Mouse (Mus musculus) embryo, embryonic 10.5 days (tissue): ENCODE measurements around the gene Atpif1.
A peak's percentile ranks its signal among the peaks of the same experiment; 100 is the strongest.
"Not testable (repeated sequence)": the region's sequence is repeated elsewhere in the genome, so short reads cannot be mapped to it uniquely, and the experiment has no call there.

Experiments used
- DNase-seq: peaks from one replicate; pipeline ENCODE4 v3.0.0-alpha.2; 2015; ENCODE audit warnings: low spot score

Gene Atpif1

DNA sequence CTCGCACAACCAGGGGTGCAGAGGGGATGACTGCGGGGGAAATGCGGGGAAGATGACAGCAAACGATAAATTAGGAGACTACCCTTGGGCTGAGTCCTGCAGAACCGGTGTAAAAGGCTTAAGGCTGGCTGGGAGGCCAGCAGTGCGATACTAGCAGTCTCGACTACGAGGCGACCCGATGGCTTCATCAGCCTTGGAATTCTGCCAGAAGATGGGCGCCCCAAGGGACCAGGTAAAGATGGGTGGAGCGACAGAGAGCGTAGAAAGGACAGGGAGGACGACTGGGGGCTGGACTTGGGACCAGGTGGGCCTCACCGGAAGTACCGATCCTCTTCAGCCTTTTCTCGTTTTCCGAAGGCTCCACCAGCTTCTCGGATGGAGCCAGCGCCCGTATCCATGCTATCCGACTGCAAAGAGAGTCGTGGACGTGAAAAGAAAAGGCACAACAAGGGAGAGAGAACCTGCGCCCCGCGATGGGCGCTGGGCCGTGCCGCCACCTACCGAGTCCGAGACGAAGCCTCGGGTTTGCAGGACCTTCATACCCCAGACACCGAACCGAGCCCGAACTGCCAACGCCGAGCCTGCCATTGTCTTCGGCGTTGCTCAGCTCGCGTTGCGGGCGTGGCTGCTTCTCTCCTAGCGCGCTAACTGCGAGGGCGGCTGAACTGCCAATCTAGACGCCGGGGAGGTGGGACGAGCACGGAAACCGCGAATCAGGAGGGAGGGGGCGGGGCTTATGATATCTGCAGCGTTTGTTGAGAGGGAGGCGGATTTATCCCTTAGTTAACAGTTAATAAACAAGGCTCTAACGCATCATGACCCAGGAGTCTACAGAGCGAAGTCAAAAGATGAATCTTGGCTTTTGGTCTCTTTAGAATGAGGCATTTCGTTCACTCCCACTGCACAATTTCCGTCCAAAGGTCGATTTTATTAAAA is at the start of gene Atpif1:
TSS of gene Atpif1 (minus strand) at position 679 of the 936 bp plus-strand sequence.
- DNase-seq: peak; percentile 99

DNA sequence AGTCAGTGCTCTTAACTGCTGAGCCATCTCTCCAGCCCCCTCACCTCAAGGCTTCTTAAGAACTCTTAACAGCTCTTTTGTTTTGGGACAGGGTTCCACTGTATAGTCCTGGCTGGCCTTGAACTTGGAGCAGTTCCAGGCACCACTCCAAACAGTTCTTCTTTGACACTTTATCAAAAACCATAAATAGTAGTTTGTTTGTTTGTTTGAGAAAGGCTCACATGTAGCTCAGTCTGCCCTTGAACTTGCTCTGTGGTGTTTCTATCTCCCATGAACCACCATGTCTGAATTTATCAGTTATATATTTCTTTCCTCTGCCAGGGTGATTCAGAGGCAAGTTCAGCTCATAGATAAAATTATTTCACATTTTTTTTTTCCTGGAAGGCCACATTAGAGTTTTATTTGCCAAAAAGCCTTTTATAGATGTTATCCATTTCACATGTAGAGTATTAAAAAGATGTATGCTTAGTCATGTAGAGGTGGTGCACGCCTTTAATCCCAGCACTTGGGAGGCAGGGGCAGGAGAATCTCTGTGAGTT is 41.4 kb upstream of the Atpif1 start:
- no peak for DNase-seq

- DNase-seq: no peak
These were observed 39.9 kb upstream of the Atpif1 start for GRCm38 (mm10) chr4:132573327-132573726.

GRCm38 (mm10) chr4:132571190-132571589 is 37.7 kb upstream of the Atpif1 start:
- DNase-seq: no peak

DNA sequence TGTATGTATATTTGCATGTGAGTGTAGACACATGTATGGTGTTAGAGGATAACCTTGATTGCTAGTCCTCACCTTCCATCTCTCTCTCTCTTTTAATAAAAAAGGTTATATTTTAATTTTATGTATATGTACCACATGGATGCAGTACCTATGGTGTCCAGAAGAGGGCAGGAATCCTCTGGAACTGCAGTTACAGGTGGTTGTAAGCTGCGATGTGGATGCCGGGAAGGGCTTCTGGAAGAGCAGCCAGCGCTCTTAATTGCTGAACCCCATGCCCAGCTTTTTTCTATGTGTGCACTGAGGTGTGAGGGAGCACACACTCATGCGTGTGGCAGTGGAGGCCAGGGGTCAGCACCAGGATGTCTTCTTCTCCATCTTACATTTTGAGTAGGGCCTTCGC is 35.7 kb upstream of the Atpif1 start:
- DNase-seq: no peak

DNA sequence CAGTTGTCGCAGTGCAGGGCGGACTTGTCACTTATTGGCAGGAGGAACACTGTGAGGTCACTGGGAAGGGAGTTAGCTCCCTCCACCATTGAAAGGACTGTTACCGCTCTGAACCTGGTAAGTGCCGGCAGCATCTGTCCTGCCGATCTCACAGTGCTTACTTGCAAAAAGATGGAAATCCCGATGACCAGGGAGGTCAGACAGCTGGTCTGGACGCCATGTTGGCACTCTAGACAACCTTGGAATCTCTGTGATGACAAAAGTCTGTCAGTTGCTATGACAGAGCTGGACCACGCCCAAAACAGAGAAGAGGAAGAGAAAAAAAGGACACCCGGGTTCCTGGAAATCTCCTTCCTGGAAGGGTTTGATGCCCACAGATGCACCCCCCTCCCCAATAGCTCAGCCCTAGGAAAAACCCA is 33.9 kb upstream of the Atpif1 start:
- DNase-seq: no peak

DNA sequence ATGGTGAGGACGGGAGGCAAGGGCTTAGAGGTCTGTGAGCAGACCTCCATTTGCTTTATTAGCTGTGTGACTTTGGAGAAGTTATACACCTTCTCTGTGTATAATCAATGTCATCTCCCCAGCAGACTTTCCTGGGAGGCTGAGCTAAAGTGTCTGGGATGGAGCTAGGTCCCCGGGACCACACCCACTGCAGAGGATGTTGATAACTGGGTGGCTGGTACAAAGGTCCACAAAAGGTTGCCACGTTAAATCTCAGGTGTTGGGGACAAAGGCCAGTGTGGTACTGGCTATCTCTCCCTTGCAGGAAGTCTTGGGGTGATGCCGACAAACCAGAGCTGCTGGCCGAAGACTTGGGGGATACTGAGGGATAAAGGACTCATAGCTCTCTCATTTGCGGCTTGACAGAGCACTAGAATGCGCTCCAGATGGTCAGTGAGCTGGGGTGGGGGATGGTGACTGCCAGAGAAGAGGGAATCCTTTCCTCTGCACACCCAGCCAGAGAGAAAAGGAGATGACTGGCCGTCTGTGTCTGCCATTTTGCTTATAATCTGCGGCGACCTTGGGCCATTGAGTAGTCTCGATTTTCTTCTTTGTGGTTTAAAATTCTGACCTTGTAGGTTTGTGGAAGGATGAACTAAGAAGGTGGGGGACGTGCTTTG is 31.8 kb upstream of the Atpif1 start:
- DNase-seq: no peak

DNA sequence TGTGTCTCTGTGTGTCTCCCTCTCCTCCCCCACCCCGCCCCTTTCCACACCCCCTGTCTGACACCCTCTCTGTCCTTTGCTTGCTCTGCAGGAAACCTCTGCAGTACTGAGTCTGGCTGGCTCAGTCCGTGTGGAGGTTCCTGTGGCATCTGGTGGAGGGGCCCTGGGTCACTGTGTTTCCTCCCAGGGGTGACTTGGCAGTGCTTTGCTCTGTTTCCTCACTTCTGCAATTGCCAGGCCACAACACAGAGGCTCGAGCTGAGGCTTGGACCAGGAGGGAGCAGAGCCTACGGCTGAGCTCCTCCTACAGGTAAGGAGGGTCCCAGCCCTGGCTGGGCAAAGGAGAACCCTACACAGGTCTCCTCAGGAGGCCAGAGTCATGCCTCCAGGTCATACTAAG is 30.5 kb upstream of the Atpif1 start, which contains the start of gene Ptafr:
TSS of gene Ptafr (plus strand) at position 103 of the 400 bp plus-strand sequence.
- no peak for DNase-seq

- DNase-seq: no peak
These were observed 29.8 kb upstream of the Atpif1 start for GRCm38 (mm10) chr4:132563261-132563660.

DNA sequence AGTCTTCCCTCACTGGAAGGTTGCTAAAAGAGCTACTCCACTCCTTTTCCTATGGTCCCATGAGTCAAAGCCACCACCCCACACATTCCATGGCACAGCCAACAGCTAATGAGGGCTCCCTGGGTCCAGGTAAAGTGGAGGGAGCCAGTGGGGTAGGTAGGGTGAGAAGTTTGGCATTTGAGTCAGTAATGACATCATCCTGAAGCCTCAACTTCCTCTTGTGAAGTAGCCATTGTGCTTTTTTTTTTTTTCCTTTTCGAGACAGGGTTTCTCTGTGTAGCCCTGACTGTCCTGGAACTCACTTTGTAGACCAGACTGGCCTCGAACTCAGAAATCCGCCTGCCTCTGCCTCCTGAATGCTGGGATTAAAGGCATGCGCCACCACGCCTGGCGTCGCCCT is 22.1 kb upstream of the Atpif1 start:
- DNase-seq: not testable (repeated sequence)

DNA sequence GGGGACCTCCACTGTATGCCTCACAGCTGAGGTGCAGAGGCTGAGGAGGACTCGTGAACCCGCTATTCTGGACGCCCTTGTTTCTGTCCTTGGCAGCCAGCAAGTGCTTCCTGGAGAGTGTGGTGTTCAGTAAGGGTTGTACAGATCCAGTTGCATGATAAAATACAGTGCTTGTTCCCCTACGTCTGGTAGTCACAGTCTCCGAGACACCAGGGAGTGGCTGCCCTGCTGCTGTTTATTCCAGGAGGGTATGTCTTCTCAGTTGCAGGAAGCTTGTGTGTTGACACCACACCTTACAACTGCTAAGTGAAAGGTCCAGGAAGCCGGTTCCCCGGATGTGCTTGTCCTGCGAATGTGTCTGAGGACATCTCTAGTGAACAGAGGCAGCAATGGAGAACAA is 21.2 kb upstream of the Atpif1 start:
- no peak for DNase-seq

DNA sequence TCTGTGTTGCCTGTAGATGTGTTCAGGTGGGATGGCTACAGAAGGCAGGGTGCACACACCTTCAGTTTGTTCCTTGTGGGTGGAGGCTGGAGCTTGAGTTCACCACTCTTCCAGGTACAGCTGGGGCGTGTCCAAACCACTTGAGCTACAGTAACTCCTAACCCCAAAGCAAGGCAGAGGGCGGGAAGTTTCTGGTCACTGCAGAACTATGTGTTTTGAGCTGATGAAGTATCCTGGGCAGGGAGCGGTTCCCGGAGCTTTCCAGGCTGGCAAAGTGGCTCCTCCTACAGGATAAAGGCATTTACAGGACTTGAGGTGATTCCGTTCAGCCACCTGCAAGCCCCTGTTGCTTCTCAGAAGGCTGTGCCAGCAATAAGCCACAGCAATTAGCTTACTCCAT is 20.8 kb upstream of the Atpif1 start:
- no peak for DNase-seq

GRCm38 (mm10) chr4:132545851-132546250 is 12.4 kb upstream of the Atpif1 start:
- DNase-seq: peak; percentile 85

DNA sequence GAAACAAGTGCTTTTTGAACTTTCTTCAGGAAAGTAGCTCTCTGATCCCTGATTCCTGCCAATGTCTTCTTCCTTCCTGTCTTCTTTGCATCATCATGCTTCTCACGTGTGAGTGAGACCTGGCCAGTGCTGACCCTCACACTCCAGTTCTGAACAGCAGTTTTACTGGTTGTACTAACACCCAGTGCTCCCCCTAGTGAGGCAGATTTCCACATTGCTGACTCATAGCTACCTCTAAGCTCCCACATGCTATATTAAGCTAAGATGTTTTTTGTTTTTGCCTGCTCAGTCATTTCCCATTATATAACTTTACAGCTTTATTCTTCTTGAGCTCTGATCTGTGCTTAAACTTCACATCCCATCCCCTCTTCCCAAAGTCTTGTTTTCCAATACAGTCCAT is 9.3 kb upstream of the Atpif1 start:
- no peak for DNase-seq

- DNase-seq: no peak
These were observed 8.0 kb upstream of the Atpif1 start for GRCm38 (mm10) chr4:132541413-132541812.

GRCm38 (mm10) chr4:132539481-132539880 is 6.0 kb upstream of the Atpif1 start:
- DNase-seq: no peak

DNA sequence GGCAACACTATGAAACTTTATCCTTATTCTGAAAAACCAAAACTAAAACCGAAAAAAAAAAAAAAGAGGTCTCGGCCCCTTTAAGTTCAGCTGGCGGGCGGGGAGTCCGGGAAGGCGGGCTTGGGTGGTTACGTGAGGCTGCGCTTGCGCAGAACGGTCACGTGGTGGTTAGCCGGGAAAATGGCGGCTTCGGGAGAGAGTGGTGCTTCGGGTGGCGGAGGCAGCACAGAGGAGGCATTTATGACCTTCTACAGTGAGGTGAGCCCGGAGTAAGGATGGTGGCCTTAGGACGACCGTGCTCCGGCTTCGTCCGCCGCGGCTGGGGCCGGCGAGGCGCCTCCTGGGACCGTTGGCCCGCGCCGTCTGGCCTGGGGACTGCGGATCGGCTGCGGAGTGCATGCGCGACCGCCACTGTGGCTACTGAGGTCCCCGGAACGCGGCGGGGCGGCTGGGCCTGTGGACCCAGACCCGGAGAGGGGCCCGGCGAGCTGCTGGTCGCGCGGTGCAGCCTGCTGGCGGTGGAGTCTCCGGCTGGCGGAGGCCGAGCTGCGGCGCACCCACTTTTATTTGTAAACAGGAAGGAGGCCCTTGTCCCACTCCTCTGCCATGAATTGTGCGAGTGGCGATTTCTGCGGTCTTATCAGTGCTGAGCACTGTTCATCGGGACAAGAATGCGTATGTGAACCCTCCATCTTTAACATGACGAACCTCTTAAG is 2.1 kb upstream of the Atpif1 start, which contains the start of gene Dnajc8:
TSS of gene Dnajc8 (plus strand) at position 145 of the 716 bp plus-strand sequence.
- DNase-seq: peak; percentile 96

DNA sequence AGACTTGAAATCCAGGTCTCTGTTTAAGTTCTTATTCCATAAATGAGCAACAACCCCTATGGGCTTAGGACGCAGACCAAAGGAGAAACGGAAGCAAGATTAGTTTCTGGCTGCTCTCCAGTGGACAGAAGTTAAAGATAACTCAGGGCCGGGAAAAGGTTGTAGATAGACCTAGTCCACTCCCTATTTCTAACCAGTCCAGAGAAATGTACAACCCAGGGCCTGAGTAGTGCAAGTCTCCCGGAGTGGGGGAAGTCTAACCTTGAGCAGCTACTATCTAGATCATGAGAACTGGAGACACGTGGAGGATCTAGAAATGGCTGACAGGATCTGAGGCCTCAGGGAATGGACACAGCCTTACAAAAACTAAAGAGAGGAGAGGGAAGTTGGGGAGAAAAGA is 963 bp downstream of the Atpif1 start:
- peak; percentile 55 for DNase-seq

GRCm38 (mm10) chr4:132530033-132530804 is 3.2 kb downstream of the Atpif1 start:
- no peak for DNase-seq

- no peak for DNase-seq
These were observed 4.1 kb downstream of the Atpif1 start for GRCm38 (mm10) chr4:132529344-132529743.

DNA sequence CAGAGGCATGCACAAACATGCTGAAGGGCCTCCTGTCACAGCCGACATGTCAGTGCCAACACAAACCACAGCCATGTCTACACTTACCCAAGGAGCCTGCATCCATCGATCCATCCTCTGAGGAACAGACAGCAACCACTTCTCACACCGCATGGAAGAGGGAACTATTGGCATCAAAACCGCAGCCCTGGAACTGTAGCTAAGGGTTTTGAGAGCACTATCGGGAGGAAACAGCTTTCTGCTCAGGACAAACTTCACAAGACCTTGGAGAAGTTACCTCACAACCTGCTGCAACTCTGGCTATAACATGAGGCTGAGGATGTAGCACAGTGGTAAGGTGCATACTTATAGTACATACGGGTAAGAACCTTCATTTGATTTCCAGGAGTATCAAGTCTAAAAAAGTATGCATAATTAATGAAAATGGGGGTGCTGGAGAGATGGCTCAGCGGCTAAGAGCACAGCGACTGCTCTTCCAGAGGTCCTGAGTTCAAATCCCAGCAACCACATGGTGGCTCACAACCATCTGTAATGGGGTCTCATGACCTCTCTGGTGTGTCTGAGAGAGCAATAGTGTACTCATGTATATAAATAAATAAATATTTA is 5.4 kb downstream of the Atpif1 start:
- DNase-seq: no peak
